Mouse (Mus musculus) spleen, adult 2 months (tissue): ENCODE results near the gene Cpsf3.

ENCODE experiments used
- CTCF ChIP-seq: fragments of 200-500 bp; IDR thresholded peaks from 2 replicates; pipeline ENCODE4 v1.5.1; 2011; ENCODE audit warnings: mild to moderate bottlenecking, inconsistent platforms; ENCODE audit not compliant: insufficient read depth, insufficient read length, insufficient replicate concordance; ENCODE audit errors: extremely low read depth
- POLR2A ChIP-seq: fragments of 200-500 bp; IDR thresholded peaks from 2 replicates; pipeline ENCODE4 v1.6.1; 2011; ENCODE audit warnings: low read depth, low read length, inconsistent platforms

- TF ChIP-seq CTCF (no peak), POLR2A (no peak)
Measured at GRCm38 (mm10) chr12:21247711-21248392, 37.3 kb upstream of the Cpsf3 start.
